Mouse (Mus musculus) R1 (cell line): ENCODE measurements around the gene Pglyrp3.

Source experiments
- DNase-seq: peaks from one replicate; pipeline ENCODE4 v3.0.0-alpha.2; 2018; ENCODE audit warnings: low read depth, low spot score

Pglyrp3 gene

DNA sequence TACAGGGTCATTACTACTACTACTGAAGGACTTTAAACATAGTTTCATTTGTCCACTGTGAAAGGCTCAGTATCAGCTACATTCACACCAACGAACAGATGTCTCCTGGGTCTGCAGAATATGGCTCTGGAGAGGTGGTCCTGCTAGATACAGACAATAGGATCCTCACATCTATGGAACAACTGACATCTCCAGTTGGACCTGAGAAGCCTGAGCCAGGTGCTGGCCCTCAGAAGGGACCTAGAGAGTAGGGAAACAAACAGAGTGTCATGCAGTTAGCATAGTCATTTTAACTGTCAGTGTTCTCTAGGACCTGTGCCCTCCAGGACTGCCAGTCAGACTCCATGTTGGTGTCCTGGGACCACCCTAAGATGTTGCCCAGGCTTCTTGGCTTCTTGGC is at the start of gene Pglyrp3:
Pglyrp3 (plus strand) TSS at position 301 of the 400 bp plus-strand sequence.
- DNase-seq = no peak

DNA sequence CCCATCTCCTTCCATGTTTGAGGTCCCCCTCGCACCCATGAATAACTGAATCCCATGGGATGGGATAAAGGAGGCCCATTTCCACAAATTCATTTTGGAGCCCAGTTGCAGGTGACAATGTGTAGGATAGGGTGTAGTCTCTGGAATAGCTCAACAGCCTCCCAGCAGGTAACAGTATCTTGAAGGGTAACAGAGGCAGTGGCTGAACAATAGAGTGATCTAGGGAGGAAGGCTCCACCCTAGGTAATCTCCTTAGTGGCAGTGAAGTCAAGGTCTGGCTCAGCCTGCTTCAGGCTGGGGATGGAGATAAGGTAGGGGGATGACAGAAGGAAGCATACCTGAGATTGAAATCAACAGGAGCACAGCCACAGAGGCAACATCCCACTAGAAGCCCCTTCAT is 3.4 kb upstream of the Pglyrp3 start:
- DNase-seq = peak; percentile 58

DNA sequence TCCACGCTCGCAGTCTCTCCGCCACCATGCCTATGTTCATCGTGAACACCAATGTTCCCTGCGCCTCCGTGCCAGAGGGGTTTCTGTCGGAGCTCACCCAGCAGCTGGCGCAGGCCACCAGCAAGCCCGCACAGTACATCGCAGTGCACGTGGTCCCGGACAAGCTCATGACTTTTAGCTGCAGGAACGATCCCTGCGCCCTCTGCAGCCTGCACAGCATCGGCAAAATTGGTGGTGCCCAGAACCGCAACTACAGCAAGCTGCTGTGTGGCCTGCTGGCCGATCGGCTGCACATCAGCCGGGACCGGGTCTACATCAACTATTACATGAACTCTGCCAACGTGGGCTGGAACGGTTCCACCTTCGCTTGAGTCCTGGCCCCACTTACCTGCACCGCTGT is 10.2 kb downstream of the Pglyrp3 start:
- DNase-seq = peak; percentile 66

DNA sequence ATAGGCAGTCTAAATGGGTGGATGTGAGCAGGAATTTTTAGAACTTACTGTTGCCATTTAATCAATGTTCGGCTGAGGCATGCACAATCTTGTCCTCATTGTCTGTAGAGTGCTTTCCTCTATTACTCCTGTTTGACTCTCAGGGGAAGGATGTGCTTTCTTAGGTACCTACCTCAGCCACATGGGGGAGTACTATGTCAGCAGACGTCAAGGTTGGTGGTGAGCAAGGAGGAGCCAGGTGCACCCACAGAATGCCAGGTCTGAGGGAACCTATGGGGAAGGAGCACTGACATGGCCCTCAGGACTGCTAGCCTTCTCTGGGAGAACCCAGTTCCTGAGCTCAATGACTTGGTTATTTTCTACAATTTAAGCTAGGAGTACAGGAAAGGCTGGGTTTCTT is 18.8 kb downstream of the Pglyrp3 start:
- peak; percentile 77 for DNase-seq

DNA sequence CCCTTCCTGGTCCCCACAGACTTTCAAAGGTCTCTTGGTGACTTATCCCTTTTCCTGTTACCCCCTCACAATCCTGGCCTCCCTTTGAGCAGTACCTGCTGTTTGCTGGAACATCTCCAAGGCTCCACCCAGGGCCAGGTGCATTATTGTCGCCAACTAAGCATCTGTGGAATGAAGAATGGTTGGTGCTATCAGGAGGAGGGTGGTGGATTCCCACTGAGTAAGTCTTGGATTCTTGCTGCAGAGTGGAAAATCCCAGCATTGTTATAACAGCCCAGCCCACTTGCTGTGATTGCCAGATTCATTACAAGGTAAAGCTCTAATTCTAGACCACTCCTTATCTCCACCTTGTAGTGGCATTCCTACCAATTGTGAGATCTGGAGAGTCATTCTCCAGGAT is 19.5 kb downstream of the Pglyrp3 start:
- peak; percentile 93 for DNase-seq

DNA sequence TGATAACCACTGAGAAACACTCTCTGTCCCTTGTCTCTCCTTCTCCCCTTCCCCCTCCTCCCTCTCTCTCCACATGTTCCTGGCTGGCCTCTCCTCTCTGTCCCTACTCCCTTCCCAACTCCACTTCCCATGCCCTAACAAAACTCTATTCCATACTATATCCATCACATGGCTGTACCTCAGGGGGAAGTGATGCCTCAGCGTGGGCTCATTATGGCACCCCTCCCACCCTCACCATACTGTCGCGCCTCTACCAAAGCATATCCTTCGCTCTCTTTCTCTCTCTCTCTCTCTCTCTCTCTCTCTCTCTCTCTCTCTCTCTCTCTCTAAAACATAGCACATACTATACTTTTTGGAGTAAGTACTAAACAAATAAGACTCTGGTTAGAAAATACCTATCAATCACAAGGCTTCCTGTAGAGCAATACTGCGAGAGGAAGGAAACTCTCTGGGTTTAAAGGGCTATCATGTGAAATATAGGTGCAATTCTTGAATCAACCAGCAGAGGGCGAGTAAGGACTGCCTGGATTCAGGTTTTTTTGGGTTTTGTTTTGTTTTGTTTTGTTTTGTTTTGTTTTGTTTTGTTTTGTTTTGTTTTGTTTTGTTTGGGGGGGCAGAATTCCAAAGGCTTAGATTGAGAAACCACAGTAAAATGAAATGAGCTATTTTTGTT is 36.1 kb downstream of the Pglyrp3 start:
- peak; percentile 55 for DNase-seq

DNA sequence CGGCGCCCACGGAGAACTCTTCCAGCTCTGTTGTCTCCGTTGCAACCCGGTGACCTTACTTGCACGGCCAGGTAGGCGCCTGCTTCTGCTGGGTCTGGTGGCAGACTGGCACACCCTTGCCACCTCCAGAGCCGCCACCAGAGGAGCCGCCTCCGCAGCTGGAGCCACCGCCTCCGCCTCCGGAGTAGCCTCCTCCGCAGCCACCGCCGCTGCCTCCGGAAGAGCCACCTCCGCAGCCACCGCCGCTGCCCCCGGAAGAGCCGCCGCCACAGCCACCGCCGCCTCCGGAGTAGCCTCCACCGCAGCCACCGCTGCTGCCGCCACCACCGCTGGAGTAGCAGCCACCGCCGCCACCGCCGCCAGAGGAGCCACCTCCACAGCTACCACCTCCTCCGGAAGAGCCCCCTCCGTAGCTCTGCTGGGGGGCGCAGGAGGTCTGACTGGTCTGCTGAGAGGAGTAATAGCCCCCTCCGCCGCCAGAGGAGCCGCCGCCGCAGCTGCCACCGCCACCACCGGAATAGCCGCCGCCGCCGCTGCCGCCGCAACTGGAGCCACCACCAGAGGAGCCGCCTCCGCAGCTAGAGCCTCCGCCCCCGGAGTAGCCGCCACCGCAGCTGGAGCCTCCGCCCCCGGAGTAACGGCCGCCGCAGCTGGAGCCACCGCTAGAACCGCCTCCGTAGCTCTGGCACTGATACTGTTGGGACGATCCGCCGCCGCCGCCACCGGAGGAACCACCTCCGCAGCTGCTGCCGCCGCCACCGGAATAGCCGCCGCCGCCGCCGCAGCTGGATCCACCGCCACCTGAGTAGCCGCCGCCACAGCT is 66.3 kb downstream of the Pglyrp3 start:
- DNase-seq = peak; percentile 49
